Mouse (Mus musculus) myocyte (in vitro differentiated cells): Measurements from ENCODE around the gene Plpp3. TPM values are rescaled to one million over a fixed set of nuclear protein-coding genes. Genes with fewer than 3 reads are reported as not detected.

Source experiments
- H3K27me3 ChIP-seq: one replicate; pipeline ENCODE4 v1.6.1; 2011; ENCODE audit not compliant: control insufficient read depth, insufficient read depth, insufficient read length
- H3K36me3 ChIP-seq: one replicate; pipeline ENCODE4 v1.6.1; 2011; ENCODE audit not compliant: control insufficient read depth, insufficient read depth
- H3K4me2 ChIP-seq: one replicate; pipeline ENCODE4 v1.6.1; 2011; ENCODE audit warnings: low read depth, control low read depth
- H3K4me3 ChIP-seq: one replicate; pipeline ENCODE4 v1.5.1; 2011; ENCODE audit warnings: mild to moderate bottlenecking, control low read depth, moderate library complexity
- H3K79me2 ChIP-seq: one replicate; pipeline ENCODE4 v1.6.1; 2011; ENCODE audit not compliant: control insufficient read depth, insufficient read depth
- H3ac ChIP-seq: one replicate; pipeline ENCODE4 v1.6.1; 2011; ENCODE audit not compliant: control insufficient read depth, insufficient read length
- CEBPB ChIP-seq: IDR thresholded peaks from 2 replicates; pipeline ENCODE4 v1.6.1; 2011; ENCODE audit warnings: mild to moderate bottlenecking, moderate library complexity; ENCODE audit not compliant: poor library complexity, insufficient read depth, severe bottlenecking
- E2F4 ChIP-seq: IDR thresholded peaks from one replicate; pipeline ENCODE4 v1.6.1; 2011; ENCODE audit warnings: mild to moderate bottlenecking, control low read depth, moderate library complexity; ENCODE audit not compliant: insufficient read depth
- MAX ChIP-seq: IDR thresholded peaks from one replicate; pipeline ENCODE4 v1.6.1; 2011; ENCODE audit warnings: low read depth, mild to moderate bottlenecking, control low read depth
- MYOD1 ChIP-seq, 3 experiments: IDR thresholded peaks; one replicate each; pipeline ENCODE4 v1.6.1; 2011; ENCODE audit warnings: control low read depth in 2 of 3, low read depth in 2 of 3, mild to moderate bottlenecking in 2 of 3, moderate library complexity in 1 of 3; ENCODE audit not compliant: insufficient read length in 2 of 3, control insufficient read depth in 1 of 3
- MYOG ChIP-seq, 3 experiments: IDR thresholded peaks; one replicate each; pipeline ENCODE4 v1.6.1; 2011; ENCODE audit warnings: control low read depth in 2 of 3, low read depth in 2 of 3, mild to moderate bottlenecking in 2 of 3; ENCODE audit not compliant: insufficient read length in 2 of 3, control insufficient read depth in 1 of 3, insufficient read depth in 1 of 3
- POLR2A ChIP-seq: IDR thresholded peaks from one replicate; pipeline ENCODE4 v1.6.1; 2011; ENCODE audit warnings: low read depth, mild to moderate bottlenecking, control low read depth, moderate library complexity; ENCODE audit not compliant: insufficient read length
- POLR2AphosphoS2 ChIP-seq: IDR thresholded peaks from one replicate; pipeline ENCODE4 v1.6.1; 2011; ENCODE audit warnings: low read depth, control low read depth; ENCODE audit not compliant: insufficient read length
- REST ChIP-seq: IDR thresholded peaks from one replicate; pipeline ENCODE4 v1.6.1; 2011; ENCODE audit warnings: mild to moderate bottlenecking, control low read depth, moderate library complexity; ENCODE audit not compliant: insufficient read depth, insufficient read length
- SRF ChIP-seq: IDR thresholded peaks from one replicate; pipeline ENCODE4 v1.6.1; 2011; ENCODE audit warnings: low read depth; ENCODE audit not compliant: control insufficient read depth, insufficient read length
- TCF12 ChIP-seq: IDR thresholded peaks from one replicate; pipeline ENCODE4 v1.6.1; 2011; ENCODE audit warnings: mild to moderate bottlenecking, control low read depth; ENCODE audit not compliant: poor library complexity, insufficient read depth, severe bottlenecking
- TCF3 ChIP-seq: IDR thresholded peaks from one replicate; pipeline ENCODE4 v1.6.1; 2011; ENCODE audit warnings: low read depth, control low read depth; ENCODE audit not compliant: insufficient read length
- USF1 ChIP-seq: IDR thresholded peaks from one replicate; pipeline ENCODE4 v1.6.1; 2011; ENCODE audit warnings: low read depth, mild to moderate bottlenecking, control low read depth, moderate library complexity
- polyA plus RNA-seq: library from polyadenylated mRNA; unstranded; fragments of >200 nt; fragmentation: generic; extraction: Trizol; gene quantifications from one replicate; pipeline ENCODE4 v1.2.1, GENCODE M21; 2012; ENCODE audit warnings: missing spikeins

Gene Plpp3
- polyA plus RNA-seq, 1 experiment = 12.7 TPM

DNA sequence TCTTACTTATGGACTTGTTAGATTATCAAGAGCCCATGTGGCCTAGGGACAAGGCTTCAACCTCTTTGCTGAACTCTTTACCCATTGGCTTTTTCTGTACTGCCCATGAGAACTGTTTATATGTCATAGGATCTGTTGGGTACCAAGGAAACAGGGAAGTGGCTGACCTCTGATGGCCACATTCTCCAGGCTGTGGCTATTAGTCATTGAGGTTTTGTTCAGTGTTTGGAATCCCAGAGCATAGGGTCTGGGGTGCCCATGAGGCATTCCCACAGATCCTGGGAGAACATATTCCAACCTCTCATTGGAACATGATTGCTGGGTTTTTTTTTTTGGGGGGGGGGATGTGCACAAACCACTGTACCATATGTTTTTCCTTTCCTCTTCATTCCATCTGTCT, 56.2 kb downstream of the Plpp3 start:
- H3K4me2 ChIP-seq = peak overlapping the region; percentile 29
- TF ChIP-seq MYOD1 (IDR thresholded peaks at IDR 0.05; ENCODE audit: control insufficient read depth in 1 of 3, insufficient read length in 2 of 3, low read depth in 2 of 3) (no peak), CEBPB (no peak), POLR2AphosphoS2 (no peak), MYOG (IDR thresholded peaks at IDR 0.05; ENCODE audit: control insufficient read depth in 1 of 3, insufficient read depth in 1 of 3, insufficient read length in 2 of 3, low read depth in 2 of 3) (no peak), POLR2A (no peak), E2F4 (no peak), SRF (no peak), REST (no peak), USF1 (no peak), TCF12 (no peak), TCF3 (no peak), MAX (no peak)

GRCm38 (mm10) chr4:105214438-105214837, 57.3 kb downstream of the Plpp3 start:
- TF ChIP-seq MYOD1 (IDR thresholded peaks at IDR 0.05; ENCODE audit: control insufficient read depth in 1 of 3, insufficient read length in 2 of 3, low read depth in 2 of 3) (no peak), MAX (no peak), TCF3 (no peak), E2F4 (no peak), REST (no peak), MYOG (IDR thresholded peaks at IDR 0.05; ENCODE audit: control insufficient read depth in 1 of 3, insufficient read depth in 1 of 3, insufficient read length in 2 of 3, low read depth in 2 of 3) (no peak), TCF12 (no peak), USF1 (no peak), POLR2A (no peak), CEBPB (no peak), POLR2AphosphoS2 (no peak), SRF (no peak)
- H3K4me3 ChIP-seq = no peak overlapping the region

More for the DNA sequence above, 56.2 kb downstream of the Plpp3 start:
- Histone ChIP-seq H3K27me3 (no peaks in the 10 kb centered on the region), H3ac (no peak overlapping the region), H3K36me3 (peaks cover 6% of the 10 kb centered on the region), H3K4me3 (no peak overlapping the region), H3K79me2 (no peaks in the 10 kb centered on the region)

GRCm38 (mm10) chr4:105215726-105216410, 58.7 kb downstream of the Plpp3 start:
- TF ChIP-seq USF1 (no peak), MAX (no peak), TCF12 (no peak), POLR2AphosphoS2 (no peak), E2F4 (no peak), MYOG (IDR thresholded peaks at IDR 0.05; ENCODE audit: control insufficient read depth in 1 of 3, insufficient read depth in 1 of 3, insufficient read length in 2 of 3, low read depth in 2 of 3) (no peak), TCF3 (no peak)
- Histone ChIP-seq H3ac (no peak overlapping the region), H3K36me3 (peaks cover 9% of the 10 kb centered on the region), H3K4me3 (no peak overlapping the region), H3K27me3 (no peaks in the 10 kb centered on the region), H3K4me2 (no peak overlapping the region), H3K79me2 (no peaks in the 10 kb centered on the region)

More at GRCm38 (mm10) chr4:105214438-105214837, 57.3 kb downstream of the Plpp3 start:
- Histone ChIP-seq H3K4me2 (no peak overlapping the region), H3K36me3 (peaks cover 6% of the 10 kb centered on the region), H3K27me3 (no peaks in the 10 kb centered on the region), H3ac (no peak overlapping the region), H3K79me2 (no peaks in the 10 kb centered on the region)

DNA sequence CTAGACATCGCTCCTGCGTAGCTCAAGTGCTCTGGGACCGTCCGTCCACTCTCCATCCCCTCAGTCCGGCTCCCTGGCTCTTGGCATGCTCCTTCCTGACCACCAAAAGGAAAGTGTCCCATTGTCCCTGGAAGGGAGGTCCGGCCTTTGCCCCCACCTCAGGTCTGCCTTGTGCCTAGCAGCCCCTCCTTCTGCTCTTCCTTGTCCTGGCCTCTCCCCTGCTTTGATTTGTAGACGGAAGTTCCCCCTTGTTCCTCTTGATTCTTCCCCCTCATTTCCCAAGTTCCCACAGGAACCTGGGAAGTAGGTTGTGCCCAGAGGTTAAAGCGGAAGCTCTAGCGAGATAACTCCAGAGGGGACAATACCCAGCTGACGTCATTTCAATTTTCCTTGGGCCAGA, 61.1 kb downstream of the Plpp3 start:
- TF ChIP-seq REST (no peak), POLR2A (no peak), TCF12 (no peak), MYOD1 (IDR thresholded peaks at IDR 0.05; ENCODE audit: control insufficient read depth in 1 of 3, insufficient read length in 2 of 3, low read depth in 2 of 3) (no peak), POLR2AphosphoS2 (no peak), E2F4 (no peak), USF1 (no peak), MAX (no peak), MYOG (IDR thresholded peaks at IDR 0.05; ENCODE audit: control insufficient read depth in 1 of 3, insufficient read depth in 1 of 3, insufficient read length in 2 of 3, low read depth in 2 of 3) (no peak), TCF3 (no peak), CEBPB (no peak), SRF (no peak)
- Histone ChIP-seq H3K36me3 (peaks cover 3% of the 10 kb centered on the region), H3ac (no peak overlapping the region)

More for the DNA sequence above, 61.1 kb downstream of the Plpp3 start:
- no peaks in the 10 kb centered on the region for H3K27me3 ChIP-seq
- H3K79me2 ChIP-seq = no peaks in the 10 kb centered on the region
- no peak overlapping the region for H3K4me2 ChIP-seq
- H3K4me3 ChIP-seq = no peak overlapping the region
